Mouse (Mus musculus) cerebellum, postnatal 14 days (tissue): ENCODE measurements at regions not wholly inside any gene's neighbourhood (a gene's known extent, or its start where the extent isn't known, plus 50 kb on each side); places are given as distances from the start of the nearest gene placed in this dataset.

Experiments used
- DNase-seq, 2 experiments: peaks; one replicate each; pipeline ENCODE4 v3.0.0; 2021; ENCODE audit warnings: mixed read lengths in 2 of 2

DNA sequence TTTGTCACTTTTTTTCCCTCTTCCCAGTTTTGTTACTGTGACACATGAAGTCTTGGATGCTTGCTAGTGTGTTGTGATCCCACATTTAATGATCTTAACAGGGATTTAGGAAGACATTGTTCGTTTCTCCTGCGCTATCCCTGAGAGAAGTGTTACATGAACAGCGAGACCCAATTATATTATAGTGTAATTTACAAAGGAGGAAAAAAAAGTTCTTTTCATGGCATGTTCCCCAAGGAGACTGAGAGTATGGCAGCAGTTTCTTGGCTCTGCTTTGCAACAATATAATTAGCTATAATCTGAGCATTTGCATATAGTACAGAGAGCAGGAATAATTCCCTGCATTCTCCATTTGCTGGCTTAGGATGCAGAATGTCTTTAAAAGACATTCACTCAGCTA, 168.6 kb downstream of the Insc start:
- DNase-seq: no peak

- peak; percentile 75 to 89 for DNase-seq
Observed at GRCm38 (mm10) chr7:114922155-114922554, 178.7 kb downstream of the Insc start.

- no peak for DNase-seq
Observed at GRCm38 (mm10) chr7:114933861-114934260, 190.4 kb downstream of the Insc start.

GRCm38 (mm10) chr7:114950759-114951158, 207.3 kb downstream of the Insc start:
- DNase-seq: no peak

GRCm38 (mm10) chr7:114963206-114963605, 219.7 kb downstream of the Insc start:
- no peak for DNase-seq

- DNase-seq: no peak
Observed at GRCm38 (mm10) chr7:114965923-114966322, 222.4 kb downstream of the Insc start.

DNA sequence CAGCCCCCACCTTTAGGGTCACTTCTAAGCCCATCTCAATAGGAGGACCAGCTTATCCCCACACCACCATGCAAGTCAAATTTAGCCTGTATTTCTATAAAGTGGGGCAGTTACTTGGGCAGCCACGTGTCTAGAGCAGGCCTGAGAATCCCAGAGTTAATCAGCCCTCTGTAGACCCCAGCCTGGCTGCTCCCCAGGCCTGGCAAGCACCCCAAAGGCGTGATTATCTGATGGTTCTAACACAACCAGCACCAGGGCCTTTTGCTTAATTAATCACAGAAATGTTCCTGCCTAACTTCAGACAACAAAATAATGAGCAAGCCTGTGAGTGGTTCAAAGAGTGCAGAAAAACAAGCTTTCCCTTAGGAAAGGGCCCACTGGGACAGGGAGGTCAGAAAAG, 243.0 kb downstream of the Insc start:
- DNase-seq: no peak

- peak; percentile 11 to 18 for DNase-seq
Observed at GRCm38 (mm10) chr7:114991255-114991654, 247.8 kb downstream of the Insc start.

DNA sequence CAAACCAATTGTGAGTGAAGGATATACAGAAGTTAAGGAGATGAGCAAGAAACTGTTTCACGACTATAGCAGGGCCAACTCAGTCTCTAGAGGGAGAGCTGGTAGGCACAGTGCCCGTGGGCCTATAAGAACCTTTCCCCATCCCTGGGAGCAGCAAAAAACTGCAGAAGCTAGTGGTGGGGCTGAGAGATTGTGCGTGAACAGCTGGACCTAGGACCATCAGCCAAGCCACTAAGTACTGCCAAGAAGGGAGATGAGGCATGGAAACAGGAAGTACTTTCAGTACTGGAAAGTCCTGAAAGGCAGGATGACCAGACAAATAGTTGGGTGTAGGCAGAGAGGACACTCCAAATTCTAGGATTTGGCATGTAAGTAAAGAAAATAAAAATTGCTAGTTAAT, 248.9 kb downstream of the Insc start:
- no peak for DNase-seq

- peak; percentile 57 for DNase-seq
Observed at GRCm38 (mm10) chr7:115000796-115001524, 257.5 kb downstream of the Insc start.

- no peak for DNase-seq
Observed at GRCm38 (mm10) chr7:115014253-115014998, 270.9 kb downstream of the Insc start.

- no peak for DNase-seq
Observed at GRCm38 (mm10) chr7:115019369-115019958, 276.0 kb downstream of the Insc start.

GRCm38 (mm10) chr7:115020023-115020422, 276.5 kb downstream of the Insc start:
- no peak for DNase-seq

GRCm38 (mm10) chr7:115025803-115026202, 282.3 kb downstream of the Insc start:
- peak; percentile 5 to 19 for DNase-seq

DNA sequence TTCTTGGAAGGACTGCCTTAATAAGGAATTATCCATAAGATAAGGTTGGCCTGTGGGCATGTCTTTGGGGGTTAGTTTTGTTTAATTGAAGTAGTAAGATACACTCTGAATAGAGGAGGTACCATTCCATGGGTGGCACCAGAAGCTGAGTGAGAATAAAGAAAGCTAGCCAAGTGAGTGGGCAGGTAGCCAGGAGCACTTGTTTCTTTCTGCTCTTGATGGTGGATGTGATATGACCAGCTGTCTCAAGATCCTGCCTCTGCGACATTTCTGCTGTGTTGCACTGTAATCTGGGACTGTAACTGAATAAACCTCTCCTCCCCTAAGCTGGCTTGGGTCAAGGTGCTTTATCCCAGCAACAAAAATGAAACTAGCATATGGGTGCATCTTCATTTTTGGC, 284.2 kb downstream of the Insc start:
- peak; percentile 24 to 33 for DNase-seq

- DNase-seq: no peak
Observed at GRCm38 (mm10) chr7:115033987-115034386, 290.5 kb downstream of the Insc start.

DNA sequence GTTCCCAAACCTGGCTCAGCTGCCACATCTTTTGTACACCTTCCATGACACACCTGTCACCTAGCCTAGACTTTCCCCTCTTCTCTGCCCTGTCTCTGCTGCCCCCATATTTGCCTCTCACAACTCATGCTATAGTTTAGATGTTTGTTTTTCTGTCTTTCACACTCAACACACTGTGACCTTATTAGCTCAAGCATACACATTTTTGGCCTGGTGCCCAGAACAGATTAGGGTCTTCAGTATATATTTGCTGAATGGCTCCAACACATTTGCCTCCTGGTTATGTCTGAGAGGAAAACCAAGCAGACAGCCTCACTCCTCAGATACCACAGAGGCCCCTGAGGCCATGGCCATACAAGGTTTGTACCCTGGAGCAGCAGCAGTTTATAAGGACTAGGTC, 312.0 kb downstream of the Insc start:
- peak in 1 of 2 experiments; percentile 12 for DNase-seq

DNA sequence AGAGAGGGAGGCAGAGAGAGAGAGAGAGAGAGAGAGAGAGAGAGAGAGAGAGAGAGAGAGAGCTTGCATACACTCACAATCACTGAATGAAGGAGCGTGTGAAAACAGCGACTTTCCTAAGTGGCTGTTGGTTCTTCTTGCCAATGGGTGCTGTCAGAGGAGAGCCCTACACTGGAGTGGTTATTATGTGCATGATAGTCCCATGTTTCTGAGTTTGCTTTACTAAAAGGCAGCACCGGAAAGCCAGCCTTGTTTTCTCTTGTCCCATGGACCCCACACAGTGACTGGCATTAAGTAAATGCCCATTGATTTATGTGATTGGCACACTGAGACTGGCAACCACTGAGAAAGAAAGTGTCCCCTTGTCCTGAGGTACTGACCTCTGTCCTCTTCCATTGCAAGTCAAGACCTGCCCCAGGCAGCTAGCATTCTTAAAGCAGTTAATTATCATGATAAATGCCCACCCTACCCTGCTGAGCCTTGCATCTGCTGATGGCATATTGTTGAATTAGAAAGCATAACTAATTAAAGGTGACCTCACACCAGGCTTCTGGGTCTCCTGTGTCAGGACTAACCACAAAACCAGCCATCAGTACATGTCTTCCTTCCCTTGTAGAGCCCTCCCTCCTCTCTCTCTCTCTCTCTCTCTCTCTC, 313.6 kb downstream of the Insc start:
- DNase-seq: peak in 1 of 2 experiments; percentile 4

DNA sequence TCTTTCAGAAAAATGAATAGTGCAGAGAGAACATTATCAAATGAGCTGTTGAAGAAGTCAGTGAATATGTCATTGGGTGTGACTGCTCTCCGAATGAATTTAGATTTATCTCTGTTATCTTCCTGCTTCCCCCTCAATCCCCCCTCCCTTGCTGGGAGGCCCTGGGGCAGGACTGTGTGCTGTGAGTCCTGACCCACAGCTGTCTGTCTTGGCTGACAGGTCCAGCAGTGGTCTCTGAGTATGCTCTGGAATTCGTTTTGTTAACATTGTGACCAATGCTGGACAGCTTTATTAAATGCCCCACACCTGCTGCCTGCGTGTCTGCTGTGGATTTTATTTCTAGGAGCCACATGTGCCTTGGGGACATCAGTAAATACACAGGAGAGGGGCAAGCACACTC, 314.2 kb downstream of the Insc start:
- no peak for DNase-seq

- DNase-seq: no peak
Observed at GRCm38 (mm10) chr7:115060171-115060570, 316.7 kb downstream of the Insc start.

DNA sequence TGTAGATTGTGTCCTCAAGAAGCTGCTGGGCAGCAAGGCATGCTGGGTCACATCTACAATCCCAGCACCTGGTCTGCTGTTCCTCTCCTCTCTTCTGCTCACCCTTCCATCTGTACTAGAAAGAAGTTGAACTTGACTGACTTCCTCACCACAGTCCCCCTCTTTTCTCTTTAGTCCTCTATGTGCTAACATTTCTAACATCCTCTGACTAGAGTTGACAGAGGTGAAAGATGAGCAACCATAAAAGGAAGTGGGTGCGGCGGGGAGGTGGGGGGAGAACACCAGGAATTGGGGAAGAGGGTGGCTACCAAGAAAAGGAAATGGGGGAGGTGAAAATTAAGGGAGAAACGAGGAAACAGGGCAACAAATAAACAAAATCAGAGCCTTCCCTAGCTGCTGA, 319.3 kb downstream of the Insc start:
- DNase-seq: no peak

- no peak for DNase-seq
Observed at GRCm38 (mm10) chr7:115067641-115068040, 324.1 kb downstream of the Insc start.

DNA sequence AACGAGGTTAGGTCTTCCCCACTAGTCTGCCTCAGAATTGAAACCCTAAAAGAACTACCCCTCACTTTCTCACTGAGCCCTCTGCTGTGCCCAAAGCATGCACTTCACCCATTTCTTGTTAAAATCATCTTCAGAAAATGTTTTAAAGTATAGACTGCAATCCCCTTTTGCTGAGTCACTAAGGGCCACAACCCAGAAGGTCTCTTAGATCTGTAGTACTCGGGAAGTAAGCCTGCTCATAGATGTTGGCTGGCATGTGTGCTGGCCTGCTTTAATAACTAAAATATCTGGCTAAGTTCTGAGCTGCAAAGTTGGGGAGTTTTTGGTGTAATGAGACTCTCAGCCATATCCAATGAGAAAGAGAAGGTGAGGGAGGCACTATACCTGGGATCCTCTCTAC, 329.9 kb downstream of the Insc start:
- no peak for DNase-seq
